Mouse (Mus musculus): ENCODE results near the gene Scyl1.
"Not testable (repeated sequence)": the region's sequence is repeated elsewhere in the genome, so short reads cannot be mapped to it uniquely, and the experiment has no call there.

Scyl1 gene

DNA sequence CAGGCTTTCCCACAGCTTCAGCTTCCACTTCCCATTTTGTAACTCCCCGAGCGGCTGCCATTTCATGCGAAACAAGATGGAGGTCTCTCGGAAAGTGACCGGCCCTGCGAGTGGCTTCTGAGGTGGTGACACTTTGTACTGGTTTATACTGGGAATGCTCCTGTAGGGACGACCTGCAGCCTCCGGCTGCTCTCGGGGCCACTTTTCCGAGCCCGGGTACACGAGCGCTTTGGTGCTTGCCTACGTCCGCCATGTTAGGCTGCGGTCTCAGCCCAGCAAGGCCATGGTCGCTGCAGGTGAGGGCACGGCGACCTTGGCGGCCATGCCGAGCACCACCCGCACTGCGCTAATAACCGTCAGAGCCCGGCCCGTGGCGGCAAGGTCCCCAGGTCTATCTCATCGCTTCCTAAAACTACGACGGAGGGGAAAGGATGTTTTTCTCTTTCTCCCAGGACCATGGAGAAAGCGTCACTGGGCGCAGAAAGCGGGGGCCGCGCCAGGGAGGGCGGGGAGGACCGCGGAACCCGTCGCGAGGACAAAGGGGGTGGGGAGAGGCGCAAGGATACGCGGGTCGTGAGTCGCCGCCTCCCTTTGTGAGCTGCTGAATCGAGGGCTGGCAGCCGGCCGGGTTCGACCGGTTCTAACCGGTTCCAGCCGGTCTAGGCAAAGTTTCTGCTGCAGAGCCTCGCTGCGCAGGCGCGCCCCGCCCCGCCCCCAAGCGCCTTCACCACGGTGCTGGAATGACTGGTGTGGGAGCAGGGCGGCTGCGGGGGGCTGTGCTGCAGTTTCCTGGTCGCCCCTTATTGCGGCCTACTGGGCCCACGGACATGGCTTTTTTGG, 32.0 kb upstream of the Scyl1 start:
- peak; percentile 99 for DNase-seq (ENCODE audit: low spot score)

DNA sequence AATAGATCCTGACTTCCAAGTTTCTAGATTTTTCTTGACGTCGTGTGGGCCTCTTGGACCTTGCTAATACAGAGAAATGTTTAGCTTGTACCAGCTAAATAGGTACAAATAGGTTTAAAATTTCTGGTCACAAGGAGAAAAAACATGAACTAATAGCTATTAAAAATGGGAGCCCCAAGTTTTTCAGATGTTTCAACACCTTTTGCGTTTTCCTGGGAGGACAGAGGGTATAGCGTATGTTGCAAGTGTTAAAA, 31.5 kb upstream of the Scyl1 start:
- DNase-seq (ENCODE audit: low spot score): no peak

DNA sequence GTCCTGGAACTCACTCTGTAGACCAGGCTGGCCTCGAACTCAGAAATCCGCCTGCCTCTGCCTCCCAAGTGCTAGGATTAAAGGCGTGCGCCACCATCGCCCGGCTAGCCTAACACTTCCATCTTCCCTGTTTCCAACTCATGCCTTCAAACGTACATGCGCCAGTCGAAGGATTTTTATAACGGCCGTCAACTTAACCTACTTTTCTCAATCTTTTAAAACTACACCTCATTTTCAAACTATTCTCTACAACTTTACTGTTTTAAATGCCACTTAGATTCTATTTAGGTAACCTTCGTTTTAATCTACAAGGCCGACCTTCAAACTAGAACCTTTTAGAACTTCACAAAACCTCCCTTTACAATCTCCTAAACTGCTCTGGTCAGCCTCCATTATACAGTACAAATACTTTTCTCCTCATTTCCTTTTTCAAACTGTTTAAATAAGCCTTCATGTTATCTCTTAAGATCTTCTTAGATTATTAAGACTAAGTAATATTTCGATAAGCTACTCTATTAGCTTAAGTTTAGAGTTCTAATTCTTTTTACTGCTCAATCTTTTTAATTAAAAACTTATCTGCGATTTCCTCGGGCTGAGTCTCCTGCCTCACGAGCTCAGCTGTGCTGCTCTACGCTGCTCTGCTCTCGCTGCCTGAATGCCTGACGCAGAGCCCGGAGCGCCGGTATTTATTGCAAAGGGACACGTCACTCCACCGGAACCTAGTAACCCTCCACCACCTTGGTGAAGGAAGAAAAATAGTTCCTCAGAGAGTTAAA, 31.0 kb upstream of the Scyl1 start:
- peak; percentile 95 for DNase-seq (ENCODE audit: low spot score)

DNA sequence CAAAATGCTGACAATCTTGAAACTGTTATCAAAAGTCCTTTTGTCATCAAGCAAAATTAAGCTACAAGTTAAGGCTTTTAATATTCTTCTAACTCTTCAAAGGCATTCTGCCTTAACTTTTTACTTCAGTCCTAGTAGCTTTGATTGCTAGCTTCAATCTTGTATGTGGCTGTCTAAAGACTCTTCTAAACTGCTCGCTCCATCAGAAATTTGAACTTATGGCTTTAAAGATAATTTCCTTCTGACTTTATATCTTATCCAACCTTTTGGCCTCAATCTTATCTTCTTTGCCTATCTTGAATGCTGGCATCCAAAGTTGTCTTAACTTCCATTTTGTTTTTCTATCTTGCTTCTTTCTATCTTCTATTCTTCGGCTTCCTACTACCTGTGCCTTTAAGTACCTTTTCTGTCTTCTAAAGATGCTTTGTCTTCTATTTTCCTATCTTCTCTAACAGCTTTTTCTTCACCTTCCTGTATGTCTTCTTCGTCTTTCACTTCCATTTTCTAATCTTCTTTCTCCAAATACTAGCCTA, 30.3 kb upstream of the Scyl1 start:
- peak; percentile 48 for DNase-seq (ENCODE audit: low spot score)

DNA sequence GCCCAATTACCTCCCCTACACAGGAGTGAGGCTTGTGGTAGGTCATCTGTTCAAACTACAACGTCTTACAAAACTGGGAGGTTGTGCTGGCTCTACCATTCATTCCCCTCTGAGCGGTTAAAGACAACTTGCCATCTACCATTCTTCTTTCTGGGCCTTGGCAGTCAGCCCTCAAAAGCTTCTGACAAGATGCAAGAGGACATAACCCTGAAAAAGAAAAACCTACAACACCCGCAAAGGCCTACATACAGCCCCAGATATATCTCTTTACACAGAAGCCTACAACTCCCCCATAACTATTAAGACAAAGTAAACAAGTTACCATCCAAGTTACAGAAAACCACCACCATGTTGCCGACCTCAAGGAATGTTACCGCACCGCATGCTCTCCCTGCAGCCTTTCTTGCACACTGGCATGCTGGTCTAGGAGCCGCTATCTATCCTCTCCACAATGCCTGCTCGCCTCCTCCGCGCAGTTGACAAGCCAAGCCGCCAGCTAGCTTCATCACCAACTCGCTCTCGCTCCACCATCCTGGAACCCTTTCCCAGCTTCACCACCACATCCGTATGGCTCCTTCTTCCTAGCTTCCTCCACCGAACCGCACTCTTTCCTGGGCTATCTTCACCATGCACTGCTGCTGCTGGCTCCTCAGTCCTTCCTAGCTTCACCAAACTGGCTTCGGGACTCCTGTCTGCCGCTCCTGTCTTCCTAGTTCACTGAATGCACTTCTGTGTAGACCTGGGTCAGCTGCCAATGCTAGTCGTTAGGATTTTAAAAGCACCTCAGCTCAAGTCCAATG, 29.6 kb upstream of the Scyl1 start:
- peak; percentile 63 for DNase-seq (ENCODE audit: low spot score)

DNA sequence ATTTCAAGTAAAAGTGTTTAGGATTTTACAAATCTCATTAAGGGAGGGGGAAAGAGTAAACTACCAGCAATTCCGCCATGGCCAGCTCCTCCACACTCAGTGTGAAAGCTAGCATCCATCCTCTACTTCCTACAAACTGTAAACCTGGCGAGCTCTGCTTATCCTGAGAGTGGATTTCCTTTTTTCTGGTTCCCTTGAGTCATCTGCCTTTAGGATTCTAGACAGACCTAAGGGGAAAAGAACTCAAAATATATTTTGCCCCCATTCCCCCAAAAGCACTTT, 29.1 kb upstream of the Scyl1 start:
- DNase-seq (ENCODE audit: low spot score): no peak

DNA sequence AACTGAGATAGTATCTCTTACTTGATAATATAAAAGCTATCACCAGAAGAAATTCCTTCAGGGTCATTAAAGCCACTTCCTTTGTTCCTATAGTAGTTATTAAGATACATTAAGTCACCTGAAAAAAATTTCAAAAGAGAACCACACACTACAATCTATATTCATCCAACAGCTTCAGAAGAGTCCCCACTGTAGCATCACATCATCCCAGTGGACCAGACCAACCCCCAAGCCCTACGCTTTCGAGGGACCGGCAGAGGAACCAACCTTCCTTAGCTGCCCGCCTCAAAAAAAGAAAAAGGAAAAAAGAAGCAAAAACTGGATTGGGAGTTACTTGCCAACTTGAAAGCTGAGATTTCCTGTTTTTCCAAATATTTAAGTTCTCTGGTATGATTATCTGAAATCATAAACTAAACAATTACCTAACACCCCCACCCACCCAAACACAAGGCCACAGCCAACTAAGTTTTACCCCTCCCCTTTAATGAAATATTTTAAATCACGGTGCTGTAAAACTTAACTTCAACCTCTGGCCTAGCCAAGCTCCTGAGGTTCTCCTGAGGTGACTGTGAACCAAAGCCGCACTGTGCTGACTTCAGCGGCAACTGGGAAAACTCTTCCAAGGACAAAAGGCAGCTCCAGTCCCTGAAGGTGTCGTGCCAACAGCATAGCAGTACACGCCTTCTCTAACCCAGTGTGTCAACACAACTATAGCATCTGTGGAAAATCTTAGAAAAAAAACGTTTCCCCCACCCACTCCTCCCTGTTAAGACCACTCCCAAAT, 28.5 kb upstream of the Scyl1 start:
- DNase-seq (ENCODE audit: low spot score): peak; percentile 48

DNA sequence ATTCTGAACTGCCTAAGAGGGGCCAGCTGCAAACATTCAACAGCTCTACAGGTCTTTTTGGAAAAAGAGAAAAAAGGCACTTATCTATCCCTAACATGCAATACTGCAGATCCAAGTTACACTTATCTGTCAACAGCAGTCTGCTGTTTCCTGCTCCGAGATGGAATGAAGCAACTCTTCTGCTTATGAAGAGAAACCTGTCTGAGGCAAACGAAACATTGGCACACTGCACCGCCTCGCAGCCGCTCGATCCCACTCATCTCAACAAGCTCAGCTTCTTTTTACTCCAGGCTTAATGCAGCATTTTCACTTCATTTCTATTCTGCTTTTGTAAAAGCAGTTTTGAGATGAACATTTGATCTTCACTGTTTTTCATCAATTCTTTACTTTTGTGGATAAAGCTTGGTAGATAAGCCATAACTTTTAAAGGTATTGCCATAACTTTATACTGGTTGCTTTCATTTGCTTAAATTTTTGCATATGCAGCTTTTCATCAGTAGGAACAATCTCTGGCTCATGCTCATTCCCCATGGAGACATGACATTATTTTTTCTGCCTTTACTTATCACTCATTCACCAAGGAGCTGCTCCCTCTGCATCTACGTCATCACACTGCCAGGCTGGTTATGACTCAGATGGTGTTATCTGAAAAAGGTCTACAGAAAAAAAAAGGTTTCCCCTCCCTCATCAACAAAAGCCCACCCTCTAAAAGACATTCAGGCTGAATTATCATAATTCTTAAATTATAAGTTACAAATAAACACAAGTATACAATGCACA, 27.7 kb upstream of the Scyl1 start:
- peak; percentile 76 for DNase-seq (ENCODE audit: low spot score)

DNA sequence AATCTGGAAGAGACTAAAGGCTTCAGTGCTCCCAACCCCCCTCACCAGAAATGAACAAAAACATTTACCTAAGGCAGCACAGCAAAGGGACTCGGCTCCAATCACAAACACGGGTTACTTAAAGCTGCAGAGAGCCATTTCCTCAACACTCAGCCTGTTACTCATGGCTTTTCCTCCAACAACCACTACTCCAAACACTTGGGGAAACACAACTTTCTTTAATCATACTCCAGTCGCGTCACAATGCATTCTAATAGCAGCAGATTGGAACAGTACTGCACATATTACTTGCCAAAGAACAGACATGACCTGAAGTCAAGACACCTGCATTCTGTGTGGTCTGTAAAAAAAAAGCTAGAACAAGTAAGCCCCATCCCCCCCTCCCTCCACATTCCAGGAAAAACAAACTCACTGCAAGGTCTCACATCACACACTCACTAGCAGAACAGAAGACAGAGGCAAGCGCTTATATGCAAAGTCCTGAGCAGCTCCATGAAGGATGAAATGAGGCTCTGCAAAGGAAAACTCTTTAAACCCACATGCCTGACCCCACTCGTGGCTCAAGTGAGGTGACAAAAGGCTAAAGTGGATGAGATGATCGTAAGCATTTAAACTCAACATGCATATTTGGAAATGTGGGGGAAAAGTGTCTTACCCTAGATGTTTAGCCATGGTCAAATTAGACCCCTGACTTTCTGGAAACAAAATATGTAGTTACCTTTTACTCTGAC, 26.3 kb upstream of the Scyl1 start:
- DNase-seq (ENCODE audit: low spot score): peak; percentile 43

DNA sequence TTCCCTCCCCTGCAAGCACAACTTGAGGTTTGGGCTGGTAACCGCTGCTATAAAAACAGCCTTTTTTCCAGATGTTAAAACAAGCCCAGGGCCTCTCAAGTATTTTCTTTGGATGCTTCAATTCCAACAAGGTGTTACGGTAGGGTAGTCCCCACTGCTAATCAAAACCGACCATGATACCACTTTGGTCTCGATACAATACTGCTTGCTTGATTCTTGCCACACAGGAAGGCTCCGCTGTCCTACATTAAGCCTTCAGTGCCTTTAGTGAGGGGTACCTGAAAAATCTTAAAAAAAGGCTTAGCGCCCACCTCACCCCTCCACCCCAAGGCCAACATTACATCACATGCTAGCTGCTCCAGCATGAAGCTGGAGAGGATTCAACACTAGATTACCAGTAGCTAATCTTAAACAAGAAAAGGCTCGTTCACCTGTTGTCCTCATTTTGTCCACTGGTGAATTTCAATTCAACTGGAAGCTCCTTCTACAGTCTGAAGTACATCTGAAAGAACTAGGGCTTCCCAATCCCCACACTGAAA, 25.4 kb upstream of the Scyl1 start:
- no peak for DNase-seq (ENCODE audit: low spot score)

DNA sequence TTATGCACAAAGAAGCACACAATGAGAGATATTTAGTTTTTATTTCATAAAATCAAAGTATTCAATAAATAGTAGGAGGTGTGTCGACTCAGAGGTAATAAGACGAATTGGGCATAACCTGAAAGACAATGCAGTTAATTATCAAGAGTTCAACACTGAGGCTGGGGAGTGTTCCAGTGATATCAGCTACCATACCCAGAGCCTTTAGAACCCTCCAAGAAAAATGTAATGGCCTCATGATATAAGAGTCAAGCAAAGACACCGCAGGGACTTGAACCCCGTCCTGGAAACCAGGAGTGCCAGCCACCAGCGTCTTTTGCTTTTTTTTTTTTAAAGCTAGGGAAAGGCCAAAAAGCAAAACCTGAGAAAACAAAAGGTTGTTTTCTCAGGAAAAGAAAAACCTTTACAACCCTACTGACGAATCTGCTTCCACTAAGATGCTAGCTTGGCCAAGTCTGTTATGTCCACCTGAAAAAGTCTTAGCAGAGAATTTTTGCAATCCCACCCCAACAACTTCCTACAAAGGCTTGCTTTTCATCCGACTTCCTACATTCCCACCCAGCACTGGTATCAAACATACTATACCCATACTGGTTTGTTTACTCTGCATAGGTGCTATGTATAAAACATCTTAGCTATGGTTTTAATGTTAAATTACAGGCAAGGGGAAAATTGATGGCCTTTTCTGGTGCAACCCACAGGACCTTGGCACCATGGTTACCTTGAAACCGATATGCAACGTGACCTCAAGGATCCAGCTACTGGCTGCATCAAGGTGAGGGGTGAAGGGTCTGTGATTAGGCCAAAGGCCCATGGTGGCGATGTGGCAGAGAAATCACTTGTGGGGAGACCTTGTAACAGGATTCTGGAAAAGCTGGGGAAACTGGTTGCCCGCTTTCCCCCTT, 24.7 kb upstream of the Scyl1 start:
- DNase-seq (ENCODE audit: low spot score): peak; percentile 50

DNA sequence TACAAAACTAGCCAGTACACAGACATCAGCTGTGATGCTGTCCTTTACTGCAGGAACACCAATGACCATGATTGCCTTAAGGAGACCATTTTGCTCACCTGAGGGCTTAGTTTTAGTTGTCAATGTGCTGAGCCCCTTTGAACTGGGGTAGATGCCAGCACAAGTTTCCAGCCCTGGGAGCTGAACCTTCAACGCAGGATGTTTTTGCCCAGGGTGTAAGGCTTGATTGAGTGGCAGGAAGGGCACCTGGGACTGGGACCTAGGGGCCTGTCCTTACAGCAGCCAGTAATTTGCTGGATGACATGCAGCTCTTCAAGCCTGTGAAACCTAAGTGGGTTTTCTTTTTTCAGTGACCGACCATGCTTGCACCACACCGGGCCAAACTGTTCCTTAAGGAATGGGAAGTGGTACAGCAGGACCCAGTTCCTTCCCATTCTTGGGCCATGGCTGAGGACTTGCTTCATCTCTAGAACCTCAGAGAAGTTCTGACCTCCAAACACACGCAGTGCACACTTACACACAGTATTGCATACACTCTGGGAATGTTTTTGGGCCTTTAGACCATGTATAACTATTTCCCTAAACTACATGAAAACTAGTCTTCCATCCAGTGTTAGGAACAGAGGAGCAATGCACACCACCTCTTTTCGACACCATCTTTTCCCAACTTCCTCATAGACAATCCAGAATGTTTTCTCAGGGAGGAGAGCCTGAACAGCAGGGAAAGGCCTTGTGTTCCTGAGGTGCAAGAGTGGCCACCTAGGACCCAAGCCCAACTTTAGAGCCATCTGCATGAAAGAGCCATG, 23.8 kb upstream of the Scyl1 start:
- DNase-seq (ENCODE audit: low spot score): peak; percentile 61

DNA sequence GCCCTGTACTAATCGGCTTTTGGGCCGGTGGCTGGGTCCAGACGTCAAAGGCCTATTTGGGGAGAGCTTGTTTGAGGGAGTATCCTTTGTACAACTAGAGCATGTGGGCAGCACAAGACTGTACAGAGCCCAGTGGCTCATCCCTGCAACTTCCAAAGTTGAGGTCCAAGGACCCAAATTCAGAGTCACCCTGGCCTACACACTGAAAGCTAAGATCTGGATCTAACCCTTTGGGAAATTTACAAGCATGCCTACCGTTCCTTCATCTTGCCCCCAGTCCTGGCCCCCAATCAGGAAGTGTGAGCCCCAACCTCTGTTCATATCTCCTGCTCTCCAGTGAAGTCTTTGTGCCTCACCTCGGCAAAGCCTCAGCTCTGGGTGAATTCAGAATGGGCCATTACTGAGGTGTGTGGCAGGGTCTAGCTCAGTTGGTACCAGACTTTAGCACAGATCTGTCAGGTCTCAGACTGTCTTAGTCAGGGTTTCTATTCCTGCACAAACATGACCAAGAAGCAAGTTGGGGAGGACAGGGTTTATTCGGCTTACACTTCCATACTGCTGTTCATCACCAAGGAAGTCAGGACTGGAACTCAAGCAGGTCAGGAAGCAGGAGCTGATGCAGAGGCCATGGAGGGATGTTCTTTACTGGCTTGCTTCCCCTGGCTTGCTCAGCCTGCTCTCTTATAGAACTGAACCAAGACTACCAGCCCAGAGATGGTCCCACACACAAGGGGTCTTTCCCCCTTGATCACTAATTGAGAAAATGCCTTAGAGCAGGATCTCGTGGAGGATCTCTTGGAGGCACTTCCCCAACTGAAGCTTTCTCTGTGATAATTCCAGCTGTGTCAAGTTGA, 22.9 kb upstream of the Scyl1 start:
- not testable (repeated sequence) for DNase-seq (ENCODE audit: low spot score)

DNA sequence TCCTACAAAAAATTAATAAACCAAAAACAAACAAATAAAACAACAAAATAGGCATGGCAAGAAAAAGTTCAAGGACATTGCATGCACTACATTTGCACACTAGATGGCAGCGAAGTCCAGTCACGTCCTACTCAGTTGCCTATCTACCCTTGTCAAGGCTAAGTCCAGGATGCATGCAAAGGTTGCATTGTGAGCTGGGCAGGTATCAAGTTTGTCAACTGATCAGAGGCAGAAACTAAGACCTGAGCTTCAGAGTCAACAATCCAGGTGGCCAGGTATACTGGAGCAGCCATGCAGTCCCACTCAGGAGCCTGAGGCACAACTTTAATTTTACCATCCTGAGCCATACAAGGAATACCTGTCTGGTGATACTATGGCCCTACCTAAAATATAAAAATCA, 21.9 kb upstream of the Scyl1 start:
- peak; percentile 73 for DNase-seq (ENCODE audit: low spot score)

DNA sequence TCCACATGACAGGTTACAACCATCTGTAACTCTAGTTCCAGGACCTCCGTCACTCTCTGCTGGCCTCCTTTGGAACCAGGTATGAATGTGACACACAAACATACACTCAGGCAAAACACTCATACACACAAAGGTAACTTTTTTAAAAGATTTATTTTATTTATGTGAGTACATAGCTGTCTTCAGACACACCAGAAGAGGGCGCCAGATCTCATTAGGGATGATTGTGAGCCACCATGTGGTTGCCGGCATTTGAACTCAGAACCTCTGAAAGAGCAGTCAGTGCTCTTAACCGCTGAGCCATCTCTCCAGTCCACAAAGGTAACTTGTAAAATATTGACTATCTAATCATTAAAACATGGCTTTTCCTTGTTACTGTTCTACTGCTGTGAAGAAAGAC, 20.1 kb upstream of the Scyl1 start:
- no peak for DNase-seq (ENCODE audit: low spot score)

DNA sequence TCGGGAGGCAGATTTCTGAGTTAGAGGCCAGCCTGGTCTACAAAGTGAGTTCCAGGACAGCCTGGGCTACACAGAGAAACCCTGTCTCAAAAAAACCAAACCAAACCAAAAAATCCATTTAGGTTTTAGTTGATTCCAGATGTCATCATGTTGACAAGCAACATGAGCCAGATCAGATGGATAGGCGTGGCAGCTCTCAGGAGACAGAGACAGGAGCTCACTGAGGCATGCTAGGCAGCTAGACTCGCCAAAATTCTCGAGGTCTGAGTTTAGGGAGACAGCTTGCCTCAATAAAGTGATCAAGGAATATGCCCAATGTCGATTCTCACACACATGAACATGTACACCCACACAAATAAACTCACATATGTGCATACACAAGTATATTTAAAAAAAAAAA, 17.8 kb upstream of the Scyl1 start:
- no peak for DNase-seq (ENCODE audit: low spot score)

DNA sequence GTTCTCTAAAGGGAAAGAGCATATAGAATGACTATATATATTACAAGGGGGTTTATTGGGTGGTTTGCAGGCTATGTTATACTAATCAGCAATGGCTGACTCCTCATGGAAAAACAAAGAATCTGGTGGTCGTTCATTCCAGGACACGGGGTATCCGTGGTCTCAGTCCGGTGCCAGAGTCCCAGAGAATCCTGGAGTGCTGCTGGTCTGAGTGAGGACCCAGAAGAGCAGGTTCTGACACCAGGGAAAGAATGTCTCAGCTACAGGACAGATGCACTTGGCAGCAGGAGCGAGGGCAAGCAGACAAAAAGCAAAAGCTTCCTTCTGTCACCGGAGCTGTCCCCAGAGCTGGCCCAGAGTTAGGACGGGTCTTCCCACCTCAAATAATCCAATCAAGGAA, 17.4 kb upstream of the Scyl1 start:
- DNase-seq (ENCODE audit: low spot score): no peak

All from c-Kit-positive CD71-positive TER-119-positive erythroid progenitor cells, embryonic 14.5 days (primary cell).